Mouse (Mus musculus): ENCODE results near the gene Kif26b. TPM values are rescaled to one million over a fixed set of nuclear protein-coding genes. Genes with fewer than 3 reads are reported as not detected.

Kif26b gene
- polyA plus RNA-seq, 1 experiment from 2014 or later: 5.3 TPM

DNA sequence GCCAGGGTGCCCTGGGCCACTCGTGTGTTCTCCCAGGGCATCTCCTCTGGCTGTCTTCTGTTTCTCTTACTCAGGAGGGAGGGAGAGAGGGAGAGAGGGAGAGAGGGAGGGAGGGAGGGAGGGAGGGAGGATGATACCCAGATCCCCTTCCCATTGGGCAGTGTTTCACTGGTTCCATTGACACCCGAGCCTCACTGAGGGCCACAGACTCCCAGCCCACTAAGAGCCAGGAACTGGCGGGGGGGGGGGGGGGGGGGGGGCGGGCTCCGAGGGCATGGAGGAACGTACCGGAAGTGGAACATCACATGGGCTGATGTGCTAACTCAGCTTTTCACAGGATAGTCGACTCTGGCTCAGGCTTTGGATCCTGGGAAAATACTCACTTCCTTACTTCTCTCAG, 15.0 kb upstream of the Kif26b start:
- H3K9ac ChIP-seq: no peak overlapping the region
- H3K4me3 ChIP-seq: no peak overlapping the region
- ATAC-seq (ENCODE audit: insufficient number of reproducible peaks, low FRiP score, low TSS enrichment, low read depth): no peak
- H3K27me3 ChIP-seq: no peaks in the 10 kb centered on the region
- no peak overlapping the region for H3K27ac ChIP-seq
- H3K4me2 ChIP-seq: no peak overlapping the region
- WGBS: 28% methylated on average over 5 of the region's 8 CpGs
- no peaks in the 10 kb centered on the region for H3K36me3 ChIP-seq
- H3K4me1 ChIP-seq: no peaks in the 10 kb centered on the region
- H3K9me3 ChIP-seq: no peaks in the 10 kb centered on the region

- Histone ChIP-seq H3K4me2 (no peak overlapping the region), H3K36me3 (no peaks in the 10 kb centered on the region), H3K27me3 (no peaks in the 10 kb centered on the region), H3K9ac (no peak overlapping the region), H3K27ac (no peak overlapping the region), H3K4me3 (no peak overlapping the region), H3K9me3 (no peaks in the 10 kb centered on the region), H3K4me1 (no peaks in the 10 kb centered on the region)
- no peak for ATAC-seq (ENCODE audit: insufficient number of reproducible peaks, low FRiP score, low TSS enrichment, low read depth)
- 75% methylated on average over 2 of the region's 2 CpGs for WGBS
Measured at GRCm38 (mm10) chr1:178515839-178516238, 13.1 kb upstream of the Kif26b start.

DNA sequence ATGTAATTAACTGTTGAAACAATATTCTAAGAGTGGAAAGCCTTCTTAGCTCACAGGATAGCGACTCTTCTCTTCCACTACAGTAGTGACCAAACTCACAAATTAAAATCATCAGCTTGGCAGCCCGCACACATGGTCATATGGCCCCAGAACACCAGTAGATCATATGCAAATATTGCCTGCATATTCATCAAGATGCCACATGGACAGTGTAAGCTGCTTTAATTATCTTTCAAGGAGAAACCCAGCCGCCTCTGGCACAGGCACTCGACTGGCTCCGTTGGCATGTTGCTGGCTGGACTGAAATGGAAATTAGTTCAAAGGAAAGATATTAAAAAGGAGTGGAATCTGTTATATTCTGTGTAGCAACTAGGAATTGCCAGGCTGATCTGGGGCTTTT, 6.5 kb upstream of the Kif26b start:
- Histone ChIP-seq H3K9ac (no peak overlapping the region), H3K4me2 (no peak overlapping the region), H3K27ac (no peak overlapping the region), H3K4me3 (no peak overlapping the region), H3K27me3 (no peaks in the 10 kb centered on the region), H3K9me3 (no peaks in the 10 kb centered on the region), H3K4me1 (peaks cover 3% of the 10 kb centered on the region), H3K36me3 (no peaks in the 10 kb centered on the region)
- ATAC-seq (ENCODE audit: insufficient number of reproducible peaks, low FRiP score, low TSS enrichment, low read depth): no peak
- 62% methylated on average over 5 of the region's 5 CpGs for WGBS

DNA sequence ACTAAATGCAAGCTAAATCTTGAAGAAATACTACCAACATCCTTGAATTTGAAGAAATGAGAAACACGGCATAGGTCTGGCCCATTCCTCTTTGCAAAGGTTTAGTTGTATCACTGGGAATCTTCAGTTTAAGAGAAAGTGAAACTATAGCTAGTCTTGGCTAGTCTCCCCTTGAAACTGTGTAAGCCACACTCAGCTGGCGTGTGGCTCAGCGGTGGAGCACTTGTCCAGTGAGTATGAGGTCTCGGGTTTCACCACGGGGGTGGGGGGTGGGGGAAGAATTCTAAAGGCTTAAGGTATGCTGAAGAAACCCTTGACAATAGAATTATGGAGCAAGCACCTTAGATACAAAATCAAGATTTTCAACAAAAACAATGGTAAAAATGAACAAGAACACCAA, 5.8 kb upstream of the Kif26b start:
- H3K36me3 ChIP-seq: no peaks in the 10 kb centered on the region

GRCm38 (mm10) chr1:178527185-178527546, 1.8 kb upstream of the Kif26b start:
- H3K27ac ChIP-seq: 0 out of 2 replicates have a peak overlapping the region, but pooled peaks have one; percentile 22
- peaks cover 11% of the 10 kb centered on the region for H3K27me3 ChIP-seq
- H3K4me3 ChIP-seq: peak overlapping the region; percentile 61
- H3K36me3 ChIP-seq: no peaks in the 10 kb centered on the region
- peaks cover 43% of the 10 kb centered on the region for H3K4me1 ChIP-seq
- H3K4me2 ChIP-seq: peak overlapping the region; percentile 100
- 0 out of 2 replicates have a peak overlapping the region, but pooled peaks have one; percentile 72 for H3K9ac ChIP-seq
- WGBS: under 1% methylated on average over 21 of the region's 21 CpGs
- no peaks in the 10 kb centered on the region for H3K9me3 ChIP-seq
- ATAC-seq (ENCODE audit: insufficient number of reproducible peaks, low FRiP score, low TSS enrichment, low read depth): no peak

More for the DNA sequence above, 5.8 kb upstream of the Kif26b start:
- H3K9me3 ChIP-seq: no peaks in the 10 kb centered on the region
- H3K27ac ChIP-seq: no peak overlapping the region
- no peak overlapping the region for H3K4me2 ChIP-seq
- ATAC-seq (ENCODE audit: insufficient number of reproducible peaks, low FRiP score, low TSS enrichment, low read depth): no peak
- WGBS: 29% methylated on average over 5 of the region's 5 CpGs
- H3K27me3 ChIP-seq: no peaks in the 10 kb centered on the region
- peaks cover 10% of the 10 kb centered on the region for H3K4me1 ChIP-seq
- no peak overlapping the region for H3K9ac ChIP-seq
- H3K4me3 ChIP-seq: no peak overlapping the region

DNA sequence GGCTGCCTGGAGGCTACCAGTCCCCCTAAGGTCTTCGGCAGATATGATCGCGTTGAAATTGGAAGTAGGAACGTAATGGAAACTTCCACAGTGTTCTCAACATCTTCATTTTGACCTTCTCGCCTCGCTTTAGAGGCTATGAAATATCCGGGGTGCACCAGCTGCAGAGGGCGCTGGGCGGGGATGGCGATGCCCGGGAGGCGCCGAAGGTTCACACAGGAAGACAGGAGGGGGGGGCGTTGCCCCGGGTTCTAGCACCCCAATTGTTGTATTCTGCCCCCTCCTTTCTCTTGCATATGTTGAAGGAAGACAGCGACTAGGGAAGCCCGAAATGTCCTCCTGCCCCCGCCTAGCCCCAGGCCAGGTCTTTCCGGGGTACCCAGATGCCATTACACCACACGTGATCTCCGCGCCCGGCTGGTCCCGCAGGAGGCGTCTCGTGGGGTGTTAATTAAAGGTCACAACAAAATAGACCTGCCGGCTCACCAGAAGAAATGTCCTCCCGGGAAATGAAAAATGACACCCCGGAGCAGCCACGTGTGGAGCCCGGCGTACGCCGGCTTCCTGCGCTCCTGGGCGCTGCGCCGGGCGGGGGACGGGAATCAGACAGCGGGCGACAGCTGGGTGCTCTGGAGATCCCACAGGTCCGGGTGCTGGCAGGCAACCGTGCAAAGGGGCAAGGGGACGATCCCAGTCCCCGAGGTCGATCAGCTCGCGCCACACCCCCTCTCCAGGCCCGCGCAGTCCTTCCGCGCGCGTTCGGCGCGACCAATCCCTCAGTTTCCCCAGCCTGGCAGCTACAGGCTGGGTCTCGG, 1.2 kb upstream of the Kif26b start:
- H3K9me3 ChIP-seq: no peaks in the 10 kb centered on the region
- H3K36me3 ChIP-seq: no peaks in the 10 kb centered on the region
- 0% methylated on average over 54 of the region's 59 CpGs for WGBS
- H3K9ac ChIP-seq: peak overlapping the region; percentile 72
- peaks cover 16% of the 10 kb centered on the region for H3K27me3 ChIP-seq
- peaks cover 44% of the 10 kb centered on the region for H3K4me1 ChIP-seq
- no peak for ATAC-seq (ENCODE audit: insufficient number of reproducible peaks, low FRiP score, low TSS enrichment, low read depth)
- H3K27ac ChIP-seq: peak overlapping the region; percentile 80
- peak overlapping the region; percentile 100 for H3K4me2 ChIP-seq
- H3K4me3 ChIP-seq: peak overlapping the region; percentile 61

GRCm38 (mm10) chr1:178529512-178530300, 781 bp downstream of the Kif26b start:
- H3K4me3 ChIP-seq: peak overlapping the region; percentile 61
- H3K9me3 ChIP-seq: no peaks in the 10 kb centered on the region
- H3K9ac ChIP-seq: peak overlapping the region; percentile 72
- WGBS: under 1% methylated on average over 38 of the region's 38 CpGs
- ATAC-seq (ENCODE audit: insufficient number of reproducible peaks, low FRiP score, low TSS enrichment, low read depth): no peak
- H3K4me1 ChIP-seq: peaks cover 53% of the 10 kb centered on the region
- no peaks in the 10 kb centered on the region for H3K36me3 ChIP-seq
- H3K27ac ChIP-seq: peak overlapping the region; percentile 80; the same call in 1 of the 2 replicates
- peaks cover 16% of the 10 kb centered on the region for H3K27me3 ChIP-seq
- H3K4me2 ChIP-seq: peak overlapping the region; percentile 100

GRCm38 (mm10) chr1:178530301-178531078, 1.6 kb downstream of the Kif26b start:
- WGBS: under 1% methylated on average over 62 of the region's 62 CpGs
- H3K9ac ChIP-seq: peak overlapping the region; percentile 72; the same call in 1 of the 2 replicates
- peak; percentile 45; the same call in 1 of the 2 replicates for ATAC-seq (ENCODE audit: insufficient number of reproducible peaks, low FRiP score, low TSS enrichment, low read depth)
- no peak overlapping the region for H3K27ac ChIP-seq
- peak overlapping the region; percentile 100 for H3K4me2 ChIP-seq
- peaks cover 16% of the 10 kb centered on the region for H3K27me3 ChIP-seq
- peak overlapping the region; percentile 61 for H3K4me3 ChIP-seq
- peaks cover 53% of the 10 kb centered on the region for H3K4me1 ChIP-seq
- H3K9me3 ChIP-seq: no peaks in the 10 kb centered on the region
- H3K36me3 ChIP-seq: peaks cover 4% of the 10 kb centered on the region; the same call in 1 of the 2 replicates

DNA sequence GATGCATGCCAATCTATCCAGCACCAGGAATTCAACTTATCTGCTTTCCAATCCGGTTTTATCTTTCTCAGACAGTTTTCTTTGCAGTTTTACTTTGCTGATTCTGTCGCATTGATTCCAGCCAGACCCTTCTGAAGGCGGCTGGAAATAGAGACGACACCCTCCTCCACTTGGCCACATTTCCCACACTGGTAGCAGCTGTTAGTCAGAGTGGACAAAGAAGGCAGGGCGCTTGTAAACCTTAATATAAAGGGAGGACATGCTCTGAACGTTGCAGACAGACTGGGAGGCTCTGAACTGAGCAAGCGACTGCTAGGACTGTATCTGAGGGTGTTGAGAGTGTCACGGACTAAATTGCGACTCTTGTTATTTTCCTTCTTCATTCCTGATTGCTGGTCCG, 11.3 kb downstream of the Kif26b start:
- Histone ChIP-seq H3K36me3 (peaks cover 4% of the 10 kb centered on the region; the same call in 1 of the 2 replicates), H3K4me2 (no peak overlapping the region), H3K4me1 (no peaks in the 10 kb centered on the region), H3K27me3 (no peaks in the 10 kb centered on the region), H3K9ac (no peak overlapping the region), H3K4me3 (no peak overlapping the region), H3K9me3 (no peaks in the 10 kb centered on the region), H3K27ac (no peak overlapping the region)
- no peak for ATAC-seq (ENCODE audit: insufficient number of reproducible peaks, low FRiP score, low TSS enrichment, low read depth)
- 60% methylated on average over 10 of the region's 10 CpGs for WGBS

DNA sequence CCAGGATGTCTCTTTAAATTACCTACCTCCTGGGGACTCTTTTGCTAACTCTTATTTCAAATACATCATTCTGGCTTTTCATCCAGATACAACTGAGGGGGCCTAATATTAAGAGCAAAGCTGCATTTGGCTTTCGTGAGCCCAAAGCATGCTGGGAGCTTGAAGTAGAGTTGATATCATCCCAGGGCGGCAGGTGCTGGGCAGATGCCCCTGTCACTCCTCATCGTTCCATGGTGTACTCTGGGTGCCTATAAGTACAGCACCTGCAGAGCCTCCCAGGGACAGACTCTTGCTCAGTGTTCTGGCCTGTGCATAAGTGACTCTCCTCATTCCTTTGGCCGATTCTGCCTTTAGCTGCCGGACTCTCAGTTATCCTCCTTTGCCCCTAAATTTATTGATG, 13.5 kb downstream of the Kif26b start:
- Histone ChIP-seq H3K27me3 (no peaks in the 10 kb centered on the region), H3K9me3 (no peaks in the 10 kb centered on the region), H3K9ac (no peak overlapping the region), H3K4me2 (no peak overlapping the region), H3K27ac (no peak overlapping the region), H3K4me3 (no peak overlapping the region), H3K36me3 (no peaks in the 10 kb centered on the region), H3K4me1 (no peaks in the 10 kb centered on the region)
- 77% methylated on average over 5 of the region's 5 CpGs for WGBS
- ATAC-seq (ENCODE audit: insufficient number of reproducible peaks, low FRiP score, low TSS enrichment, low read depth): no peak

- WGBS: 48% methylated on average over 8 of the region's 8 CpGs
- H3K9ac ChIP-seq: no peak overlapping the region
- H3K4me1 ChIP-seq: no peaks in the 10 kb centered on the region
- no peak for ATAC-seq (ENCODE audit: insufficient number of reproducible peaks, low FRiP score, low TSS enrichment, low read depth)
- H3K27ac ChIP-seq: no peak overlapping the region
- no peaks in the 10 kb centered on the region for H3K9me3 ChIP-seq
- H3K27me3 ChIP-seq: no peaks in the 10 kb centered on the region
- no peak overlapping the region for H3K4me2 ChIP-seq
- H3K36me3 ChIP-seq: no peaks in the 10 kb centered on the region
- H3K4me3 ChIP-seq: no peak overlapping the region
Measured at GRCm38 (mm10) chr1:178542990-178543944, 14.3 kb downstream of the Kif26b start.
